Mouse (Mus musculus) cerebellum, adult 2 months (tissue): ENCODE measurements around the gene Krt15. TPM values are rescaled to one million over a fixed set of nuclear protein-coding genes. Genes with fewer than 3 reads are reported as not detected.

Experiments used
- DNase-seq, 2 experiments: peaks; one replicate each; pipeline ENCODE4 v3.0.0; 2021
- H3K27ac ChIP-seq: fragments of 200-500 bp; 2 replicates; pipeline ENCODE4 v1.5.1; 2012; ENCODE audit warnings: low read length, control low read depth, inconsistent platforms; ENCODE audit not compliant: insufficient read depth
- H3K27me3 ChIP-seq: fragments of 200-500 bp; 2 replicates; pipeline ENCODE4 v1.6.1; 2012; ENCODE audit warnings: inconsistent platforms, mild to moderate bottlenecking, low read length, moderate library complexity; ENCODE audit not compliant: control insufficient read depth, insufficient read depth
- H3K4me1 ChIP-seq: fragments of 200-500 bp; 2 replicates; pipeline ENCODE4 v1.6.1; 2011; ENCODE audit warnings: low read length; ENCODE audit not compliant: control insufficient read depth, insufficient read depth
- H3K4me3 ChIP-seq: fragments of 200-500 bp; replicated peaks from 2 replicates; pipeline ENCODE3; 2011; ENCODE audit warnings: mild to moderate bottlenecking, low read depth, low read length, control low read depth; ENCODE audit not compliant: insufficient read depth
- CTCF ChIP-seq: fragments of 200-500 bp; IDR thresholded peaks from 2 replicates; pipeline ENCODE4 v1.5.1; 2011; ENCODE audit warnings: low read depth, mild to moderate bottlenecking, control low read depth, low read length, moderate library complexity, borderline replicate concordance; ENCODE audit not compliant: insufficient read depth
- POLR2A ChIP-seq: fragments of 200-500 bp; IDR thresholded peaks from 2 replicates; pipeline ENCODE4 v1.6.1; 2011; ENCODE audit warnings: low read length, control low read depth, borderline replicate concordance; ENCODE audit not compliant: insufficient read depth
- WGBS: fragments of 180-500 bp; shearing (Covaris S2); methylation state at CpG from one replicate; pipeline ENCODE4 v1.1.7; 2018; 5-methylcytosine and 5-hydroxymethylcytosine counted together
- polyA plus RNA-seq: library from polyadenylated mRNA; depleted of rRNA; stranded (reverse); fragments of >200 nt; gene quantifications from 2 replicates; pipeline ENCODE4 v1.2.3, GENCODE M21; 2012

The Krt15 gene
- polyA plus RNA-seq, 1 experiment: 0.08 TPM

DNA sequence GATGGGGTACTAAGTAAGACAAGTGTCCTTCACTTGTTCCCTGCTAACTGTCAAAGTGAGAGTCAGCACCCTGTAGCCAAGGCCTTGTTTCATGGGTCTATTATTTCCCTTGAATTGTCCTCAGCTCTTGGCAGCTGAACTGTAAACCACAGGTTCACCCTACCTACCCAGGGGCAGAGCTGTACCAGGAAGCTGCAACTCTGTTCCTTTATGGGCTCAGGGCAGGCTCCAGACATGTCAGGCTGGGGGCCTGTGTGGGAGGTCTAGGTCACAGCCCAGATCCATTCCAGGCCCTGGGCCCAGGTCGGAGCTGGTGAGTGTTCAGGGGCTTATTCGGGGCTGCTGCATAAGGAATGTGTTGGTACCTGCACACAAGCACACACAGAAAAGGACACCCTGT lies 3.7 kb upstream of the Krt15 start:
- TF ChIP-seq CTCF (no peak), POLR2A (no peak)
- DNase-seq: no peak
- Histone ChIP-seq H3K4me1 (no peaks in the 10 kb centered on the region), H3K4me3 (no peak overlapping the region), H3K27me3 (no peaks in the 10 kb centered on the region; the same call in 1 of the 2 replicates), H3K27ac (no peak overlapping the region)
- WGBS: 81% methylated on average over 2 of the region's 2 CpGs

- TF ChIP-seq POLR2A (no peak), CTCF (no peak)
- DNase-seq: no peak
- H3K4me3 ChIP-seq: no peak overlapping the region
- WGBS: 70% methylated on average over 7 of the region's 7 CpGs
- H3K27me3 ChIP-seq: no peaks in the 10 kb centered on the region
- no peak overlapping the region for H3K27ac ChIP-seq
- no peaks in the 10 kb centered on the region for H3K4me1 ChIP-seq
Observed at GRCm38 (mm10) chr11:100138809-100139208, 3.1 kb upstream of the Krt15 start.

GRCm38 (mm10) chr11:100137693-100138092 lies 2.0 kb upstream of the Krt15 start:
- TF ChIP-seq POLR2A (no peak), CTCF (no peak)
- no peak overlapping the region for H3K4me3 ChIP-seq
- no peaks in the 10 kb centered on the region for H3K27me3 ChIP-seq
- no peak overlapping the region for H3K27ac ChIP-seq
- no peaks in the 10 kb centered on the region for H3K4me1 ChIP-seq
- WGBS: 43% methylated on average over 5 of the region's 5 CpGs
- no peak for DNase-seq

DNA sequence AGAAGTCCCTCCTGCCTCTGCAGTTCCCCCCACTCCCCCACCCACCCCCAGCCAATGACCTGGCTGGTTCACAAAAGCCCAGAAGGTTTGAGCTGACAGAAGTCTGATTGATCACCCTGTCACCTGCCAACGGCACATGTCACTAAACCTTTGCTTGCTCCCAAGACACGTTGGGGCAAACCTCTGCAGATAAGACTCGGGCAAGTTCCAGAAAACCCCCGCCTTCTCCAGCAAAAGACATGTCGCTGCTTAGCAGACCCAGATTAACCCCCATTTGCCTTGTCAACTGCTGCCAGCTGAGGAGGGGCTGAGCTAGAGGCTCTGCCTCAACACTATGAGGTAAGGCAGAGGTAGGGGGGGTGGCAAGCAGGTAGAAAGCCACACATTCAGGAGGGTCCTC lies 831 bp upstream of the Krt15 start:
- Histone ChIP-seq H3K27ac (no peak overlapping the region), H3K4me1 (no peaks in the 10 kb centered on the region), H3K4me3 (no peak overlapping the region), H3K27me3 (no peaks in the 10 kb centered on the region)
- no peak for DNase-seq
- TF ChIP-seq CTCF: no peak
- no peak for TF ChIP-seq POLR2A
- WGBS: 54% methylated on average over 5 of the region's 5 CpGs

- no peaks in the 10 kb centered on the region for H3K27me3 ChIP-seq
- no peak for TF ChIP-seq POLR2A
- no peak for TF ChIP-seq CTCF
- DNase-seq: no peak
- H3K4me1 ChIP-seq: no peaks in the 10 kb centered on the region
- H3K4me3 ChIP-seq: no peak overlapping the region
- WGBS: 30% methylated on average over 7 of the region's 7 CpGs
- no peak overlapping the region for H3K27ac ChIP-seq
Observed at GRCm38 (mm10) chr11:100124901-100125300, 10.8 kb downstream of the Krt15 start.

DNA sequence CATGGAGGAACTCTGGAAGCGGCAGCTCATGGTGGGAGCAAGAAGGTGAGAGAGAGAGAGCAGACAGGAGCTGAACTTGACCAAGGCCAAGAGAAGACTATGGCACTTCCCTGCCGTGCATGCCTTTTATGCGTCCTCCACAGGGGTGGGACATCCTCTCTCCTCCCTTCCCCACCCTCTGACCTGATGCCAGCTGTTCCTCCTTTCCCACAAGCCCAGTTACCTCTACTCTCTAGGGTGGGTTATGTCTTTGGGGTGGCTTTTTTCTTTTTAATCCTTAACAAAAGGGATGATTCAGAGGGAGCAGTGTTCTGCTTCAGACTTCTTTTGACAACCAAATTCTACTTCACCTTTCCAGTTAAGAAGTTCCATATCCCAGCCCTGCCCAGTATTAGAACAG lies 14.3 kb downstream of the Krt15 start, which contains the start of gene Krt13:
TSS of gene Krt13 (minus strand) at position 101 of the 400 bp plus-strand sequence.
- 77% methylated on average over 3 of the region's 3 CpGs for WGBS
- no peak within 1 kb of the TSS for H3K27ac ChIP-seq
- H3K4me3 ChIP-seq: no peak within 1 kb of the TSS
- no peaks in the 10 kb centered on the region for H3K4me1 ChIP-seq
- H3K27me3 ChIP-seq: no peaks in the 10 kb centered on the region
- no peak for DNase-seq
- TF ChIP-seq CTCF (no peak), POLR2A (no peak)

DNA sequence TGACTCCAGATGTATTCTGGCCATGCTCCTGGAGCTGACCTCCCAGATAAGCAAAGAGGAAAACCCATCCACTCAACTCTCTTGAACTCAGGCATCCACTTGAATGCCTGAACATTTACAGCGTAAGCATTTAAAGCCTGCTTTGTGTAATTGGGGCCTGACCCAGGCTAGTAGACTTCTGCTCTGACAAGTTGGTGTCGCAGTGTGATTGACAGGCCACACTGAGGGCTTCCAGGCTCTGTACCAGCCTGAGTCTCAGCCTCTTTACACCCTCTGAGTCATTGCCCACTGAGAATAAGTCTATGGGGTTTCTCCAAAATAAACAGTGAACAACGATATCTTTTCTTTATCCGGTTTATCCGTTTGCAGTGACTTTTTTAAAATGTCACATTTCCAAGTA lies 15.4 kb downstream of the Krt15 start:
- DNase-seq: no peak
- Histone ChIP-seq H3K4me3 (no peak overlapping the region), H3K4me1 (no peaks in the 10 kb centered on the region)

GRCm38 (mm10) chr11:100113742-100114029 lies 22.0 kb downstream of the Krt15 start:
- no peak for DNase-seq
- TF ChIP-seq POLR2A: no peak
- no peak for TF ChIP-seq CTCF
- H3K4me3 ChIP-seq: no peak overlapping the region
- H3K4me1 ChIP-seq: no peaks in the 10 kb centered on the region
- 61% methylated on average over 2 of the region's 2 CpGs for WGBS
- H3K27me3 ChIP-seq: no peaks in the 10 kb centered on the region
- no peak overlapping the region for H3K27ac ChIP-seq

More for the DNA sequence above, 15.4 kb downstream of the Krt15 start:
- no peak overlapping the region for H3K27ac ChIP-seq
- no peaks in the 10 kb centered on the region for H3K27me3 ChIP-seq
- 94% methylated on average over 5 of the region's 5 CpGs for WGBS
- TF ChIP-seq CTCF (no peak), POLR2A (no peak)

DNA sequence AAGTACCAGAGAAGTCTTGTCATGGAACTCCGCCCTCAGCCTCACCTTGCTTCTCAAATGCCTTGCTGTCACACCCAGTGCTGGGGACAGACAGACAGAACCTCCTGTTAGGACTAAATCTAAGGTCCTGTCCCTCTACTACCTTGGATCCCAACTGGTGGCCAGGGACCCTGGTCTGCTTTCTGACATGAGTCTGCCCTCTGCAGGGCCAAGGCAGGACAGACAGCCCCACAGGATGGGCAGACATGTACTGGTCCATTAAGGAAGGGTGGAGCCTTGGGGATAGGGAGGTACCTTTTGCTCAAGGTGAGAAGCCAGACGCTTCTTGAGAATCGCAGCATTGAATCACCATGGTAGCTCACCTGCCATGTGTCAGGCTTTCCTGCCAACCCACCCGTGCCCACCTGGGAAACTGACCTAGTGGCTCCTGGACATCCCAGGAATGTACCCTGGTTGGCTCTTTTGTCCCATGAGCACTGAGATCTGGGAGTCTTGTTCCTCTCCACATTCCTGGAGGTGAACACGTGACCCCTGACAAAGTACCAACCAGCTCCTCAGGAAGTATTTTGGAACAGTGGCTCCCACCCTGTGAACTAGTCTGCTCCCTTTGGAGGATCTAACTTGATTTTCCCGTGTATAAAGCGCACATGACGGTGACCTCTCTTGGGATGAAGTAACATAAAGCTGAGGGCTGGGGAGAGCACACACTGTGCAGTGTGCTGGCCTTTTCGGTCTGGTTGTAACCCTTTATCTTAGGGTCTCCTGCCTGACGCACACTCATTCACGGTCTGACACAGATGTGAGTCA lies 22.6 kb downstream of the Krt15 start:
- WGBS: 80% methylated on average over 11 of the region's 11 CpGs

More for the DNA sequence above, 22.6 kb downstream of the Krt15 start:
- no peaks in the 10 kb centered on the region for H3K27me3 ChIP-seq
- H3K27ac ChIP-seq: no peak overlapping the region
- no peaks in the 10 kb centered on the region for H3K4me1 ChIP-seq
- TF ChIP-seq CTCF: no peak
- TF ChIP-seq POLR2A: no peak
- no peak for DNase-seq
- no peak overlapping the region for H3K4me3 ChIP-seq
